Comparison of ENCODE assay signal across 10 mouse cellular contexts in genomic region chr1:193370096-193370495, GRCm38 (mm10). TPM values are rescaled to one million over a fixed set of nuclear protein-coding genes. Genes with fewer than 3 reads are reported as not detected.
DNase-seq lines count a peak whose midpoint lies in the region; TF ChIP-seq lines count a peak whose summit lies in the region.
"Had no signal": no experiment of that assay in that cellular context is flagged by ENCODE, and none has a peak within 500 bp of the region (broad histone marks: within the 10 kb centered on the region; RNA-seq: fewer than 3 reads in every experiment).

Camk1g (minus strand) TSS chr1:193370298.

- peak; percentile 84 for TF ChIP-seq POLR2A in cortical plate, adult 2 months (IDR thresholded peaks at IDR 0.05; ENCODE audit: extremely low read depth, insufficient read depth, low read length)

- peaks cover 10% of the 10 kb centered on the region; the same call in 1 of the 2 replicates for H3K4me1 ChIP-seq in cortical plate, adult 2 months (ENCODE audit: control insufficient read depth, insufficient read depth, low read length)
- H3K4me1 ChIP-seq in hindbrain, embryonic 10.5 days (replicated peaks): peaks cover 35% of the 10 kb centered on the region

- intact Hi-C loops in left cerebral cortex, postnatal 14 days (cut with DNase I): no loop called here

- peak; percentile 30 for DNase-seq in kidney, adult 9 months
- no peak for DNase-seq in kidney, adult 11 months
- peak; percentile 51 for DNase-seq in hindbrain, embryonic 10.5 days (ENCODE audit: low spot score)
- peak; percentile 57 to 84 for DNase-seq in left cerebral cortex, postnatal 14 days (ENCODE audit: low spot score in 2 of 2)
- peak; percentile 83 for DNase-seq in retina, postnatal 7 days (ENCODE audit: low read depth, low spot score)
- no peak for DNase-seq in urinary bladder, postnatal 25 days (ENCODE audit: low spot score)
- DNase-seq in gastrocnemius, postnatal 4 days (ENCODE audit: low spot score in 2 of 2): no peak

- peaks cover 3% of the 10 kb centered on the region; the same call in 1 of the 2 replicates for H3K27me3 ChIP-seq in hindbrain, embryonic 10.5 days (ENCODE audit: insufficient read depth, poor library complexity, severe bottlenecking)

- no peak for TF ChIP-seq CTCF in cortical plate, adult 2 months (IDR thresholded peaks at IDR 0.05; ENCODE audit: extremely low read depth, insufficient read depth, low read length)

- H3K4me3 ChIP-seq in cortical plate, adult 2 months (ENCODE audit: insufficient read depth, low read length): peak within 1 kb of the TSS; percentile 71
- H3K4me3 ChIP-seq in hindbrain, embryonic 10.5 days: peak within 1 kb of the TSS; percentile 52

- 0% methylated on average over 2 of the region's 2 CpGs for WGBS in hindbrain, embryonic 10.5 days

- peak within 1 kb of the TSS; percentile 19 for H3K27ac ChIP-seq in cortical plate, adult 2 months (ENCODE audit: insufficient read depth, low read length)
- peak within 1 kb of the TSS; percentile 86 for H3K27ac ChIP-seq in hindbrain, embryonic 10.5 days

- no peaks in the 10 kb centered on the region for H3K36me3 ChIP-seq in hindbrain, embryonic 10.5 days
- H3K36me3 ChIP-seq: G1E had no signal

- no peaks in the 10 kb centered on the region for H3K9me3 ChIP-seq in hindbrain, embryonic 10.5 days
- H3K9me3 ChIP-seq: G1E had no signal

RNA-seq across cellular contexts. Expression of gene Camk1g, which starts in this region (rescaled TPM):
- 34.4 and 34.5 TPM in 2 replicates for polyA plus RNA-seq in cortical plate, adult 2 months (2012; rRNA removed)
- polyA plus RNA-seq in hindbrain, embryonic 10.5 days (2016; fragmentation: Nextera tagmentation; extraction: Ambion mirVana): 11.8 and 15.5 TPM in 2 replicates
- 10 to 100 TPM; 42.8 to 43.6 TPM for total RNA-seq in left cerebral cortex, postnatal 14 days (2021)
- 1 to 10 TPM; 1.0 to 1.2 TPM for total RNA-seq in gastrocnemius, postnatal 4 days (2021)
- total RNA-seq: G1E; liver, adult 2 months had no signal
- polyA plus RNA-seq: G1E; liver, adult 2 months had no signal

Comparison
In these comparisons a context has a peak if more than half of its experiments do, and no peak if none do; other contexts are left out.
1. RNA of gene Camk1g (total RNA-seq): 42.8 to 43.6 TPM in left cerebral cortex, postnatal 14 days; 1.0 to 1.2 TPM in gastrocnemius, postnatal 4 days; every median in the first group is over 10 times any median in the second.
2. DNase-seq: peak in kidney, adult 9 months (single experiment), hindbrain, embryonic 10.5 days (single experiment), left cerebral cortex, postnatal 14 days (2 of 2) and retina, postnatal 7 days (single experiment); none in kidney, adult 11 months (single experiment), urinary bladder, postnatal 25 days (single experiment) and gastrocnemius, postnatal 4 days (0 of 2).